Mouse (Mus musculus) stomach, embryonic 15.5 days (tissue): Measurements from ENCODE around the gene Ascl2. TPM values are rescaled to one million over a fixed set of nuclear protein-coding genes. Genes with fewer than 3 reads are reported as not detected.
A peak's percentile ranks its signal among the peaks of the same experiment; 100 is the strongest.

Source experiments
- ATAC-seq: fragments of 200-750 bp; cut with Nextera tagmentation; 2 replicates; pipeline ENCODE4 v1.8.0; 2017; ENCODE audit warnings: low read depth, moderate number of reproducible peaks, moderate TSS enrichment; ENCODE audit not compliant: insufficient read depth, low FRiP score
- H3K27ac ChIP-seq: fragments of 300-500 bp; sonication (generic); 2 replicates; pipeline ENCODE4 v1.5.1; 2015; ENCODE audit warnings: mild to moderate bottlenecking, inconsistent platforms
- H3K27me3 ChIP-seq: fragments of 300-500 bp; sonication (generic); replicated peaks from 2 replicates; pipeline ENCODE4 v1.6.1; 2015; ENCODE audit warnings: inconsistent platforms
- H3K36me3 ChIP-seq: fragments of 300-500 bp; sonication (generic); 2 replicates; pipeline ENCODE4 v1.6.1; 2015; ENCODE audit warnings: inconsistent platforms
- H3K4me1 ChIP-seq: fragments of 300-500 bp; sonication (generic); 2 replicates; pipeline ENCODE4 v1.6.1; 2015; ENCODE audit warnings: inconsistent platforms
- H3K4me2 ChIP-seq: fragments of 300-500 bp; sonication (generic); 2 replicates; pipeline ENCODE4 v1.6.1; 2015; ENCODE audit warnings: mild to moderate bottlenecking, inconsistent platforms
- H3K4me3 ChIP-seq: fragments of 300-500 bp; sonication (generic); replicated peaks from 2 replicates; pipeline ENCODE4 v1.5.1; 2015; ENCODE audit warnings: inconsistent platforms
- H3K9ac ChIP-seq: fragments of 300-500 bp; sonication (generic); 2 replicates; pipeline ENCODE4 v1.6.1; 2015; ENCODE audit warnings: inconsistent platforms
- H3K9me3 ChIP-seq: fragments of 300-500 bp; sonication (generic); 2 replicates; pipeline ENCODE4 v1.6.1; 2016; ENCODE audit warnings: inconsistent platforms
- WGBS: fragments of 180-500 bp; shearing (Covaris S2); methylation state at CpG from one replicate; pipeline ENCODE4 v1.1.7; 2015; 5-methylcytosine and 5-hydroxymethylcytosine counted together
- polyA plus RNA-seq: library from polyadenylated mRNA; unstranded; fragments of >200 nt; fragmentation: Nextera tagmentation; extraction: Ambion mirVana; gene quantifications from 2 replicates; pipeline ENCODE4 v1.2.1, GENCODE M21; 2015

Ascl2 gene
- polyA plus RNA-seq, 1 experiment from 2014 or later, result 5.5 TPM

GRCm38 (mm10) chr7:142995630-142996338 is 26.7 kb upstream of the Ascl2 start:
- Histone ChIP-seq H3K9ac (no peak overlapping the region), H3K9me3 (no peaks in the 10 kb centered on the region), H3K27ac (no peak overlapping the region), H3K4me3 (no peak overlapping the region), H3K27me3 (no peaks in the 10 kb centered on the region), H3K36me3 (no peaks in the 10 kb centered on the region), H3K4me2 (no peak overlapping the region), H3K4me1 (peaks cover 7% of the 10 kb centered on the region; the same call in 1 of the 2 replicates)
- peak; percentile 92; the same call in 1 of the 2 replicates for ATAC-seq
- 64% methylated on average over 3 of the region's 3 CpGs for WGBS

- Histone ChIP-seq H3K27ac (no peak overlapping the region), H3K4me2 (no peak overlapping the region), H3K9ac (no peak overlapping the region), H3K4me3 (no peak overlapping the region), H3K9me3 (no peaks in the 10 kb centered on the region), H3K27me3 (no peaks in the 10 kb centered on the region), H3K36me3 (no peaks in the 10 kb centered on the region), H3K4me1 (peaks cover 7% of the 10 kb centered on the region; the same call in 1 of the 2 replicates)
- no peak for ATAC-seq
These were observed 25.9 kb upstream of the Ascl2 start for GRCm38 (mm10) chr7:142995004-142995403.

- Histone ChIP-seq H3K36me3 (no peaks in the 10 kb centered on the region), H3K27me3 (no peaks in the 10 kb centered on the region), H3K4me2 (no peak overlapping the region), H3K4me3 (no peak overlapping the region), H3K4me1 (no peaks in the 10 kb centered on the region), H3K9me3 (no peaks in the 10 kb centered on the region), H3K27ac (no peak overlapping the region), H3K9ac (no peak overlapping the region)
- ATAC-seq, result peak; percentile 65; the same call in 1 of the 2 replicates
- 67% methylated on average over 3 of the region's 3 CpGs for WGBS
These were observed 18.7 kb upstream of the Ascl2 start for GRCm38 (mm10) chr7:142987718-142988117.

GRCm38 (mm10) chr7:142985146-142985545 is 16.1 kb upstream of the Ascl2 start:
- H3K9me3 ChIP-seq, result no peaks in the 10 kb centered on the region
- H3K36me3 ChIP-seq, result no peaks in the 10 kb centered on the region
- ATAC-seq, result no peak
- no peaks in the 10 kb centered on the region for H3K4me1 ChIP-seq
- no peak overlapping the region for H3K4me2 ChIP-seq
- H3K27ac ChIP-seq, result no peak overlapping the region
- no peaks in the 10 kb centered on the region for H3K27me3 ChIP-seq
- no peak overlapping the region for H3K4me3 ChIP-seq
- no peak overlapping the region for H3K9ac ChIP-seq
- 94% methylated on average over 4 of the region's 4 CpGs for WGBS

GRCm38 (mm10) chr7:142981908-142982307 is 12.8 kb upstream of the Ascl2 start:
- Histone ChIP-seq H3K27me3 (no peaks in the 10 kb centered on the region), H3K4me3 (no peak overlapping the region), H3K4me2 (no peak overlapping the region), H3K9ac (no peak overlapping the region), H3K36me3 (no peaks in the 10 kb centered on the region), H3K9me3 (no peaks in the 10 kb centered on the region), H3K27ac (no peak overlapping the region), H3K4me1 (no peaks in the 10 kb centered on the region)
- WGBS, result 62% methylated on average over 4 of the region's 4 CpGs
- ATAC-seq, result no peak

GRCm38 (mm10) chr7:142967884-142968808 is 918 bp downstream of the Ascl2 start:
- Histone ChIP-seq H3K9me3 (no peaks in the 10 kb centered on the region), H3K36me3 (no peaks in the 10 kb centered on the region), H3K27me3 (peaks cover 58% of the 10 kb centered on the region), H3K27ac (peak overlapping the region; percentile 76), H3K4me2 (peak overlapping the region; percentile 100), H3K4me3 (peak overlapping the region; percentile 48), H3K4me1 (peaks cover 20% of the 10 kb centered on the region), H3K9ac (peak overlapping the region; percentile 29; the same call in 1 of the 2 replicates)
- ATAC-seq, result peak; percentile 32; the same call in 1 of the 2 replicates
- under 1% methylated on average over 89 of the region's 90 CpGs for WGBS

GRCm38 (mm10) chr7:142967414-142967883 is 1.6 kb downstream of the Ascl2 start:
- Histone ChIP-seq H3K9ac (0 out of 2 replicates have a peak overlapping the region, but pooled peaks have one; percentile 29), H3K4me2 (peak overlapping the region; percentile 100), H3K4me3 (peak overlapping the region; percentile 48), H3K4me1 (peaks cover 20% of the 10 kb centered on the region), H3K9me3 (no peaks in the 10 kb centered on the region), H3K27ac (peak overlapping the region; percentile 76), H3K36me3 (no peaks in the 10 kb centered on the region), H3K27me3 (peaks cover 58% of the 10 kb centered on the region)
- peak; percentile 80 for ATAC-seq
- under 1% methylated on average over 31 of the region's 36 CpGs for WGBS

- Histone ChIP-seq H3K36me3 (no peaks in the 10 kb centered on the region), H3K4me1 (no peaks in the 10 kb centered on the region), H3K4me2 (no peak overlapping the region), H3K9me3 (no peaks in the 10 kb centered on the region), H3K27ac (no peak overlapping the region), H3K9ac (no peak overlapping the region), H3K4me3 (no peak overlapping the region), H3K27me3 (no peaks in the 10 kb centered on the region; the same call in 1 of the 2 replicates)
- 79% methylated on average over 4 of the region's 4 CpGs for WGBS
- ATAC-seq, result no peak
These were observed 9.3 kb downstream of the Ascl2 start for GRCm38 (mm10) chr7:142959752-142960151.

GRCm38 (mm10) chr7:142958817-142959216 is 10.2 kb downstream of the Ascl2 start:
- Histone ChIP-seq H3K27me3 (no peaks in the 10 kb centered on the region), H3K9me3 (no peaks in the 10 kb centered on the region), H3K4me1 (no peaks in the 10 kb centered on the region), H3K4me3 (no peak overlapping the region), H3K4me2 (no peak overlapping the region), H3K9ac (no peak overlapping the region), H3K36me3 (no peaks in the 10 kb centered on the region), H3K27ac (no peak overlapping the region)
- no peak for ATAC-seq
- 88% methylated on average over 1 of the region's 1 CpGs for WGBS

- H3K4me3 ChIP-seq, result no peak overlapping the region
- no peak overlapping the region for H3K27ac ChIP-seq
- no peaks in the 10 kb centered on the region for H3K9me3 ChIP-seq
- no peaks in the 10 kb centered on the region for H3K27me3 ChIP-seq
- H3K9ac ChIP-seq, result no peak overlapping the region
- WGBS, result 70% methylated on average over 2 of the region's 2 CpGs
- peak; percentile 43; the same call in 1 of the 2 replicates for ATAC-seq
- no peak overlapping the region for H3K4me2 ChIP-seq
- no peaks in the 10 kb centered on the region for H3K36me3 ChIP-seq
- no peaks in the 10 kb centered on the region for H3K4me1 ChIP-seq
These were observed 13.0 kb downstream of the Ascl2 start for GRCm38 (mm10) chr7:142956018-142956417.

GRCm38 (mm10) chr7:142949568-142949967 is 19.5 kb downstream of the Ascl2 start:
- Histone ChIP-seq H3K36me3 (no peaks in the 10 kb centered on the region), H3K4me1 (no peaks in the 10 kb centered on the region), H3K9me3 (no peaks in the 10 kb centered on the region), H3K9ac (no peak overlapping the region), H3K27me3 (no peaks in the 10 kb centered on the region), H3K27ac (no peak overlapping the region), H3K4me3 (no peak overlapping the region), H3K4me2 (no peak overlapping the region)
- ATAC-seq, result no peak; the same call in 1 of the 2 replicates
- WGBS, result 10% methylated on average over 1 of the region's 1 CpGs

GRCm38 (mm10) chr7:142937631-142938030 is 31.4 kb downstream of the Ascl2 start:
- H3K27ac ChIP-seq, result no peak overlapping the region
- no peaks in the 10 kb centered on the region for H3K4me1 ChIP-seq
- H3K9ac ChIP-seq, result no peak overlapping the region
- H3K36me3 ChIP-seq, result no peaks in the 10 kb centered on the region
- no peaks in the 10 kb centered on the region for H3K9me3 ChIP-seq
- ATAC-seq, result no peak
- H3K4me2 ChIP-seq, result no peak overlapping the region
- H3K27me3 ChIP-seq, result no peaks in the 10 kb centered on the region
- no peak overlapping the region for H3K4me3 ChIP-seq
